Mouse (Mus musculus): ENCODE measurements around the gene Braf. TPM values are rescaled to one million over a fixed set of nuclear protein-coding genes. Genes with fewer than 3 reads are reported as not detected.
A peak's percentile ranks its signal among the peaks of the same experiment; 100 is the strongest.

Braf gene
- polyA plus RNA-seq, 1 experiment: 11.6 TPM

DNA sequence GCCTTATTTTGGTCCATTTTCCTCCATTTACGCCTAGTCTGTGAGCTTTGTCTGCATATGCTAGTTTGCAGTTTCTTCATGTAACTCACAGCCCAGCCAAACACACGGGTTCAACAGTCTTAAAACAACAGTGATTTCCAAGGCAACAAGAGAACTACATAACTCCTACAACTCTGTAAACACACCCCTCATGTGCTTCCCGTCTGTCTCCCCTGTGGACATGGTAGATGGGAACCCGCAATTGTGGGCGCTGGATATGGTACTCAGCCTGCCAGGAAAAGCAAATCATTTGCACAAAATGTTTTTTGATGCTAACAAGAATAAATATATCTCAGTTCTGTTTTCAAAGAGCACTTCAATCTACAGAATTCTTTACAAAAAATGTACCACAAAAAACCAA, 120.7 kb downstream of the Braf start:
- Histone ChIP-seq H3K4me1 (ENCODE audit: control insufficient read depth, insufficient read depth, low read length) (no peaks in the 10 kb centered on the region; the same call in 1 of the 2 replicates), H3K4me3 (replicated peaks; ENCODE audit: control insufficient read depth, low read depth, low read length) (no peak overlapping the region), H3K27ac (ENCODE audit: control insufficient read depth, insufficient read depth, low read depth, low read length, poor library complexity) (no peak overlapping the region)
- TF ChIP-seq POLR2A (IDR thresholded peaks at IDR 0.05; ENCODE audit: borderline replicate concordance, control insufficient read depth, low read depth, low read length) (no peak), CTCF (IDR thresholded peaks at IDR 0.05; ENCODE audit: control insufficient read depth, insufficient read depth, low read length) (no peak)
- 88% methylated on average over 5 of the region's 5 CpGs for WGBS

DNA sequence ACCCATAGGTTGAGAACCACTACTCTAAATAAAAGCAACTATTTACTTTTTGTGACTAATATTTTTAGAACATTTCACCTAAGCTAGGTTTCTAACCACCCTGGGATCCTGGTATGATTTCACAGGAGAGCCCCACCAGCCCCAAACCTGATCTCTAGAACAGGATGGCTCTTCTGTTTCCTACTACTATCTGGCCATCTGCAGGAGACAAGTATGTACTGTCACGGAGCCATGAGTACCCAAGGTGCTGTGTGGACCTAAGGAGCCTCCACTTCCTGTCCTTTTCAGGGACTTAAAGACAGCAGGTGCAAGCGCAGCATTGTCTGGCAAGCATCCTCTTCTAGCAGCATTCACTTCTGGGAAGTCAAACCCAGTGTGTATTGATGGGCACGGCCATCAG, 123.4 kb downstream of the Braf start:
- Histone ChIP-seq H3K27ac (ENCODE audit: control insufficient read depth, insufficient read depth, low read depth, low read length, poor library complexity) (no peak overlapping the region), H3K4me1 (ENCODE audit: control insufficient read depth, insufficient read depth, low read length) (no peaks in the 10 kb centered on the region; the same call in 1 of the 2 replicates), H3K4me3 (replicated peaks; ENCODE audit: control insufficient read depth, low read depth, low read length) (no peak overlapping the region)
- TF ChIP-seq CTCF (IDR thresholded peaks at IDR 0.05; ENCODE audit: control insufficient read depth, insufficient read depth, low read length) (no peak), POLR2A (IDR thresholded peaks at IDR 0.05; ENCODE audit: borderline replicate concordance, control insufficient read depth, low read depth, low read length) (no peak)
- WGBS: 41% methylated on average over 3 of the region's 3 CpGs

DNA sequence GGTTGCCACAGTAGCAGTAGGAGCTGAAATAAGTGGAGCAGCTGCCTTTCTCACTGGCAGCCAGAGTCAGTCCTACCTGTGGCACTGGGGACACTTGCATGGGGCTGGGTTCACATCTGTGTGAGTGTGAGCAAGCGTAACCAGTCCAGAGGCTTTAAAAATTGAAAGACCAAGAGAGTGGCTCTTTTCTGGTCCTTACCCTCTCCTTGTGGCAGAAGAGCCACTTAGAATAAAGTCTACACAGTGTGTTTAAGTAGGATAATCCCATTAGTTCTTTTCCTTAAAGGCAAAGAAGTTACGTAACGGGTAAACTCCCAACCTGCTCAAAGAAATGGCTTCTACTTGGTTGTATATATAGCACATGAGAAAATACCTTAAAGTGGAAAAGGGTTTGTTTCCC, 124.4 kb downstream of the Braf start:
- Histone ChIP-seq H3K4me1 (ENCODE audit: control insufficient read depth, insufficient read depth, low read length) (no peaks in the 10 kb centered on the region; the same call in 1 of the 2 replicates), H3K27ac (ENCODE audit: control insufficient read depth, insufficient read depth, low read depth, low read length, poor library complexity) (no peak overlapping the region), H3K4me3 (replicated peaks; ENCODE audit: control insufficient read depth, low read depth, low read length) (no peak overlapping the region)
- WGBS: 86% methylated on average over 3 of the region's 3 CpGs
- TF ChIP-seq POLR2A (IDR thresholded peaks at IDR 0.05; ENCODE audit: borderline replicate concordance, control insufficient read depth, low read depth, low read length): no peak
- no peak for TF ChIP-seq CTCF (IDR thresholded peaks at IDR 0.05; ENCODE audit: control insufficient read depth, insufficient read depth, low read length)

DNA sequence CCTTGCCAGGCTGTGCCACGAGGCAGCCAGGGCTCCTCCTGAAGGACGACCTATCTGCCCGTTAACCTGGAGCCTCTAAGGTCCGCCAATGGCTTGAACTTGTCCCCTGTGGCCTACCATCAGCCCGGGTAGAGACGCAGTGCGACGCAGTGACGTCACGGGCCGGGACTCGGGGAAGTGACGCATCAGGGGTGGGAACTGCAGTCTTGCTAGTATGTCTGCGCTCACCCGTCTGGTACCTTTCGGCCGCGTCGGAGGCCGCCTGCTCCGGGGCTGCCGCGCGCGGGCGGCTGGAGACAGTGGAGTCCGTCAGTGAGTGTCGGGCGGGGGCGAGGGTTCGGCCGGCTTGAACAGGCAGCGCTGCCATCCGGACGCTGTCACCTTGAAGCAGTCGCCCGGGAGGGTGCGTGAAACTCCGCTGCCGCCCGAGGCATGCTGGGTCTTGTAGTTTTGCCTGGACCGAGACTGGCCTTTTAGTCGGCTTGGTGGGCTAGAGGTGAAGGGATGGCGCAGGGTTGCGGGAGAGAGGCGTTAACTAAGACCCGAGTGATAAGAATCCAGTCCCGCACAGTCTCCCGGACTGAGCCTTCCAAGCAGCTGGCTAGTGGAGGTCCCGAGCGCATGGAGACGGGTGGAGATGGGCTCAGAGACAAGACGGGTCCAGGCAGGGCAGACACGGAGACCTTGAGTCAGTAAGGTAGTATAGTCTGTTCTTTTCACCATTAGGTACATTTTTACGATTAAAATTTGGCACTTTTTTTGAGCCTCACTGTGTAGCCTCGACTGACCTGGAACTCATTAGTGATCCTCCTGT, 132.7 kb downstream of the Braf start, which contains the start of gene Ndufb2:
Gene Ndufb2 (plus strand): TSS at position 174 of the 814 bp plus-strand sequence.
- WGBS: under 1% methylated on average over 56 of the region's 56 CpGs
- TF ChIP-seq POLR2A (IDR thresholded peaks at IDR 0.05; ENCODE audit: borderline replicate concordance, control insufficient read depth, low read depth, low read length) (peak; percentile 78; the same call in 1 of the 2 replicates), CTCF (IDR thresholded peaks at IDR 0.05; ENCODE audit: control insufficient read depth, insufficient read depth, low read length) (0 out of 2 replicates have a peak, but pooled peaks have one; percentile 4)
- H3K4me3 ChIP-seq (replicated peaks; ENCODE audit: control insufficient read depth, low read depth, low read length): peak within 1 kb of the TSS; percentile 91
- peak within 1 kb of the TSS; percentile 84 for H3K27ac ChIP-seq (ENCODE audit: control insufficient read depth, insufficient read depth, low read depth, low read length, poor library complexity)
- H3K4me1 ChIP-seq (ENCODE audit: control insufficient read depth, insufficient read depth, low read length): peaks cover 1% of the 10 kb centered on the region; the same call in 1 of the 2 replicates

DNA sequence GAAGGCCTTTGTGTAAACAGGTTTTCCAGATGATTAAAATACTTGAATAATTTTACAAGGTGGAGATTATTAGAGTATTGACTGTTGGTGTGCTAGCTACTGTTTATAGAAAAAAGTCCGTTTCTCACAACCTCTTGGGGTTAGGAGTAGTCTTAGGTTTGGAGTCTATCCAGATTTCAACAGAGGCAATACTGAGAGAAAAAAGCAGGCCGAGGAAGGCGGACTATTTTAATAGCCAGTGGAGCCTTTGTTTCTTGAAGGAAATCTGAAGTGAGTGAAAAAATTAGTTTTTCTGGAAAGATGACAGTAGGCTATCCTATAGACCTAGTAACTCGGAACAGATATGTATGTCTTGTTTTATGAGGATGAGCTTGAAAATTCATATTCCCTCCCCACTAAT, 133.8 kb downstream of the Braf start:
- whole genome bisulfite sequencing: 87% methylated on average over 4 of the region's 4 CpGs
- TF ChIP-seq POLR2A (IDR thresholded peaks at IDR 0.05; ENCODE audit: borderline replicate concordance, control insufficient read depth, low read depth, low read length) (no peak), CTCF (IDR thresholded peaks at IDR 0.05; ENCODE audit: control insufficient read depth, insufficient read depth, low read length) (no peak)
- Histone ChIP-seq H3K27ac (ENCODE audit: control insufficient read depth, insufficient read depth, low read depth, low read length, poor library complexity) (no peak overlapping the region), H3K4me1 (ENCODE audit: control insufficient read depth, insufficient read depth, low read length) (peaks cover 1% of the 10 kb centered on the region; the same call in 1 of the 2 replicates), H3K4me3 (replicated peaks; ENCODE audit: control insufficient read depth, low read depth, low read length) (no peak overlapping the region)

DNA sequence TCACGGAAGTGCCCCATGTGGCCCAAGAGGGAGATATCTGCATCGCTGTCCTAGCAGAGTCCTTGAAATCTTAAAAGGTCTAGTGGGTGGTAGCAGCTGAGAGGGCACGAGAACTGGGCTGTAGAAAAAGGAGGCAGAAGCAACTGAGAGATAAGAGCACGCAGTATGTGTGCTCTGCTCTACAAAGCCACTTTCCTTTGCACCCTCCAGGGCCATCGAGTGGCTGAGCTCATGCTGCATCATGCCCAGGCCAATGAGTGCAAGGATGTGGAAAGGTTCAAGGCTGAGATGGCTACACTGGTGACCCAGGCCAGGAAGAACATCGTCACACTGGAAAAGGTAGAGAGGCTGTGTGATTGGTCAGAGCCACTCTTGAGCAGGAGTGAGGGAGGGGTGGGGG, 139.7 kb downstream of the Braf start, which contains the start of gene Gm42420:
Gene Gm42420 (plus strand): TSS at position 237 of the 400 bp plus-strand sequence.
- H3K4me3 ChIP-seq (replicated peaks; ENCODE audit: control insufficient read depth, low read depth, low read length): no peak within 1 kb of the TSS
- no peaks in the 10 kb centered on the region for H3K4me1 ChIP-seq (ENCODE audit: control insufficient read depth, insufficient read depth, low read length)
- H3K27ac ChIP-seq (ENCODE audit: control insufficient read depth, insufficient read depth, low read depth, low read length, poor library complexity): no peak within 1 kb of the TSS
- WGBS: 84% methylated on average over 6 of the region's 6 CpGs
- TF ChIP-seq CTCF (IDR thresholded peaks at IDR 0.05; ENCODE audit: control insufficient read depth, insufficient read depth, low read length): no peak

DNA sequence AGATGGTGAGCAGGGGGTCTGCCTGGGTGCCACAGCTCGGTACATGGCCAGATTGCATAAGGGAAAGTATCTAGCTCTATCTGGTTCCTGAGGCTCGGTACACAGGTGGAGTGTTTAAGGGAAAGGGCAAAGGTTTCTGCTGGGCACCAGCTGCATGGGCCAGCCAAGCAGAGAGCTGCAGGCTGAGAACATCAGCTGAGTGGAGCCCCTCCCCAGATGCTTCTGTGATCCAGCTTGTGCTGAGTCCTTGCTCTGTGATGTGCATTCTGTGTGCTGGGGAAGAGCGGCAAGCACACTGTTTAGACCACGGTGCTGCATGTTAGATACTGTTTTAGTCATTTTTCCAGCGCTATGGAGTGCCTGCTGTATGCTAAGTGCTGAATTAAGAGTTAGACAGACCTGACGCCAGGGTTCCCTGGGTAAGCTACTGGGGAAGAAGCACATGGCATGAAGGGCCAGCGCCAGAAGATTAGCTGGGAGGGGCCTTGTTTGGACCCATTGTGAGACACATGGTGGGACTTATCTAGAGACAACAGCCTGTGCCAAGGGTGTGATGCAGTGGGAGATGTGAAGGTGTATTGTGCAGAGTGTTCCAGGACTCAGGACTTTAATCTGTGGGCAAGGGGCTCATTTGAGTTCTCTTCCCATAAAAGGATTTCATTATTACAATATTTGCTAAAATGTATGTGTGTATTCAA, 144.0 kb downstream of the Braf start:
- H3K4me1 ChIP-seq (ENCODE audit: control insufficient read depth, insufficient read depth, low read length): no peaks in the 10 kb centered on the region
- no peak overlapping the region for H3K4me3 ChIP-seq (replicated peaks; ENCODE audit: control insufficient read depth, low read depth, low read length)
- peak overlapping the region; percentile 0; the same call in 1 of the 2 replicates for H3K27ac ChIP-seq (ENCODE audit: control insufficient read depth, insufficient read depth, low read depth, low read length, poor library complexity)
- 75% methylated on average over 7 of the region's 7 CpGs for WGBS
- TF ChIP-seq CTCF (IDR thresholded peaks at IDR 0.05; ENCODE audit: control insufficient read depth, insufficient read depth, low read length) (no peak), POLR2A (IDR thresholded peaks at IDR 0.05; ENCODE audit: borderline replicate concordance, control insufficient read depth, low read depth, low read length) (no peak)

DNA sequence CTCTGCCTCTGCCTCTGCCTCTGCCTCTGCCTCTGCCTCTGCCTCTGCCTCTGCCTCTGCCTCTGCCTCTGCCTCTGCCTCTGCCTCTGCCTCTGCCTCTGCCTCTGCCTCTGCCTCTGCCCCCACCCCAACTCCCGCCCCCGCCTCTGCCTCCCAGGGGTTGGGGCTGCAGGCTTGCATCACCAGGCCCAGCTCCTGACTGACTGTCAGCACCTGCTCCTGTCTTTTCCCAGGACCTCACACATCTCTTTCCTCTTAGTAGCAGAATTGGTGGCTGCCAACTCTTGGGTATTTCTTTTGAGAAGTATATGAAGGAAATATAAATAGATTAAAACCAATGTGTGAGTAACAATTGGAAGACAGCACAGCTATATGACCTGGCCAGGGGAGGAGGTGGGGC, 144.7 kb downstream of the Braf start:
- Histone ChIP-seq H3K4me1 (ENCODE audit: control insufficient read depth, insufficient read depth, low read length) (no peaks in the 10 kb centered on the region), H3K27ac (ENCODE audit: control insufficient read depth, insufficient read depth, low read depth, low read length, poor library complexity) (no peak overlapping the region), H3K4me3 (replicated peaks; ENCODE audit: control insufficient read depth, low read depth, low read length) (no peak overlapping the region)
- TF ChIP-seq CTCF (IDR thresholded peaks at IDR 0.05; ENCODE audit: control insufficient read depth, insufficient read depth, low read length): no peak
- no peak for TF ChIP-seq POLR2A (IDR thresholded peaks at IDR 0.05; ENCODE audit: borderline replicate concordance, control insufficient read depth, low read depth, low read length)
- WGBS: 51% methylated on average over 2 of the region's 2 CpGs

Data from bone marrow, adult 2 months (tissue).